Mouse (Mus musculus): ENCODE measurements around the gene Setd2.

GRCm38 (mm10) chr9:110583521-110583920 is 51.1 kb downstream of the Setd2 start:
- TF ChIP-seq CTCF (IDR thresholded peaks at IDR 0.05; ENCODE audit: extremely low read depth, insufficient read depth, insufficient read length, insufficient replicate concordance) (no peak), POLR2A (IDR thresholded peaks at IDR 0.05; ENCODE audit: low read depth, low read length) (no peak)
